In the genomic region with DNA sequence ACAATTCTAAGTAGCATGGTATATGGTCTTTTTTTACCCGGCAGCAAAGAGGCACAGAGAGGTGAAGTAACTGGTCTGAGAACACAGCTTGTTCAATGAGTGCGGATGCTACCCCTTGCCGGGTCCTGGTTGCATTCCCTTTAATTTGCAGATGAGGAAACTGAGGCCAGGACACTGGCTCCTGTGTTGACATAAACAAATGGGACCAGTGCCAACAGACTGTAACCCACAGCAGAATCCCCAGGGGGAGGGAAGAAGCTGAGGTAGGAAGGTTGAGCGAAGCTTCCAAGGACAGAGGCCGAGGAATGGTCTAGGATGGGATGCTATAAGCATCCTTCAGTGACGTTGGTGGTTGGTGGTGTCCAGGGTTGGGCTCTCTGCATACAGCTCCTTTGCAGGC, we compare ENCODE assay signal across 10 mouse cellular contexts. TPM values are rescaled to one million over a fixed set of nuclear protein-coding genes. Genes with fewer than 3 reads are reported as not detected.
DNase-seq lines count a peak whose midpoint lies in the region; ATAC-seq lines count a peak whose summit lies in the region.
"Had no signal": no experiment of that assay in that cellular context is flagged by ENCODE, and none has a peak within 500 bp of the region (broad histone marks: within the 10 kb centered on the region; RNA-seq: fewer than 3 reads in every experiment).

No protein-coding gene starts in this region.

- no peaks in the 10 kb centered on the region for H3K36me3 ChIP-seq in forebrain, embryonic 12.5 days (replicated peaks)
- H3K36me3 ChIP-seq in forebrain, embryonic 10.5 days (replicated peaks), result peaks cover 3% of the 10 kb centered on the region
- peaks cover 17% of the 10 kb centered on the region for H3K36me3 ChIP-seq in megakaryocyte, embryonic 14.5 days (replicated peaks; ENCODE audit: low read length)
- no peaks in the 10 kb centered on the region for H3K36me3 ChIP-seq in limb, embryonic 11.5 days (ENCODE audit: control insufficient read depth, insufficient read depth, low read length)
- H3K36me3 ChIP-seq in neural tube, embryonic 14.5 days (ENCODE audit: control insufficient read depth, insufficient read depth, low read length), result no peaks in the 10 kb centered on the region

- H3K9me3 ChIP-seq in forebrain, embryonic 12.5 days, result no peaks in the 10 kb centered on the region
- H3K9me3 ChIP-seq in forebrain, embryonic 10.5 days, result no peaks in the 10 kb centered on the region
- H3K9me3 ChIP-seq in megakaryocyte, embryonic 14.5 days, result peaks cover 4% of the 10 kb centered on the region; the same call in 1 of the 2 replicates
- no peaks in the 10 kb centered on the region; the same call in 1 of the 2 replicates for H3K9me3 ChIP-seq in limb, embryonic 11.5 days (ENCODE audit: control insufficient read depth, low read length)
- H3K9me3 ChIP-seq in neural tube, embryonic 14.5 days (ENCODE audit: control insufficient read depth, low read length), result no peaks in the 10 kb centered on the region

- no peak for DNase-seq in forebrain, embryonic 10.5 days (ENCODE audit: extremely low spot score, low spot score)
- DNase-seq in limb, embryonic 11.5 days (ENCODE audit: low spot score), result no peak
- no peak for DNase-seq in gastrocnemius, postnatal 25 days
- DNase-seq in spleen, adult 12 weeks (ENCODE audit: low spot score), result no peak
- DNase-seq: right cerebral cortex, postnatal 14 days had no signal

- peak overlapping the region; percentile 31; the same call in 1 of the 2 replicates for H3K4me3 ChIP-seq in forebrain, embryonic 12.5 days (replicated peaks)
- no peak overlapping the region for H3K4me3 ChIP-seq in forebrain, embryonic 10.5 days
- H3K4me3 ChIP-seq in megakaryocyte, embryonic 14.5 days (replicated peaks), result peak overlapping the region; percentile 88
- no peak overlapping the region for H3K4me3 ChIP-seq in limb, embryonic 11.5 days (ENCODE audit: low read depth, low read length)
- H3K4me3 ChIP-seq in neural tube, embryonic 14.5 days (ENCODE audit: low read depth, low read length), result peak overlapping the region; percentile 43

- WGBS in forebrain, embryonic 12.5 days, result 57% methylated on average over 6 of the region's 6 CpGs
- WGBS in forebrain, embryonic 10.5 days, result 49% methylated on average over 6 of the region's 6 CpGs
- 40% methylated on average over 6 of the region's 6 CpGs for WGBS in limb, embryonic 11.5 days
- WGBS in neural tube, embryonic 14.5 days, result 39% methylated on average over 6 of the region's 6 CpGs

- H3K4me1 ChIP-seq in forebrain, embryonic 12.5 days, result peaks cover 13% of the 10 kb centered on the region
- peaks cover 12% of the 10 kb centered on the region for H3K4me1 ChIP-seq in forebrain, embryonic 10.5 days
- peaks cover 65% of the 10 kb centered on the region for H3K4me1 ChIP-seq in megakaryocyte, embryonic 14.5 days
- 0 out of 2 replicates have a peak, but pooled peaks cover 2% of the 10 kb centered on the region for H3K4me1 ChIP-seq in limb, embryonic 11.5 days (ENCODE audit: control insufficient read depth, insufficient read depth, low read length)
- peaks cover 8% of the 10 kb centered on the region; the same call in 1 of the 2 replicates for H3K4me1 ChIP-seq in neural tube, embryonic 14.5 days (ENCODE audit: control insufficient read depth, insufficient read depth, low read length)

- H3K4me2 ChIP-seq in forebrain, embryonic 12.5 days, result peak overlapping the region; percentile 50; the same call in 1 of the 2 replicates
- peak overlapping the region; percentile 51 for H3K4me2 ChIP-seq in limb, embryonic 11.5 days (ENCODE audit: low read depth, severe bottlenecking)
- H3K4me2 ChIP-seq in neural tube, embryonic 14.5 days (ENCODE audit: low read depth, low read length), result peak overlapping the region; percentile 57

- no peak overlapping the region for H3K9ac ChIP-seq in forebrain, embryonic 12.5 days
- H3K9ac ChIP-seq in limb, embryonic 11.5 days (ENCODE audit: low read length), result no peak overlapping the region
- H3K9ac ChIP-seq in neural tube, embryonic 14.5 days (replicated peaks; ENCODE audit: low read depth, low read length), result no peak overlapping the region

- no peak overlapping the region for H3K27ac ChIP-seq in forebrain, embryonic 12.5 days
- H3K27ac ChIP-seq in forebrain, embryonic 10.5 days, result no peak overlapping the region
- H3K27ac ChIP-seq in limb, embryonic 11.5 days (replicated peaks; ENCODE audit: low read depth, low read length), result no peak overlapping the region
- no peak overlapping the region for H3K27ac ChIP-seq in neural tube, embryonic 14.5 days (ENCODE audit: low read depth, low read length)

- peaks cover 48% of the 10 kb centered on the region for H3K27me3 ChIP-seq in forebrain, embryonic 12.5 days
- H3K27me3 ChIP-seq in forebrain, embryonic 10.5 days (ENCODE audit: poor library complexity, severe bottlenecking), result peaks cover 59% of the 10 kb centered on the region
- peaks cover 6% of the 10 kb centered on the region for H3K27me3 ChIP-seq in megakaryocyte, embryonic 14.5 days (replicated peaks)
- peaks cover 24% of the 10 kb centered on the region for H3K27me3 ChIP-seq in limb, embryonic 11.5 days (ENCODE audit: control insufficient read depth, insufficient read depth, low read length)
- 0 out of 2 replicates have a peak, but pooled peaks cover 6% of the 10 kb centered on the region for H3K27me3 ChIP-seq in neural tube, embryonic 14.5 days (ENCODE audit: control insufficient read depth, insufficient read depth, low read length)

- ATAC-seq in forebrain, embryonic 12.5 days (ENCODE audit: low FRiP score), result no peak
- no peak for ATAC-seq in megakaryocyte, adult 5-6 weeks (ENCODE audit: poor library complexity, severe bottlenecking)
- ATAC-seq in limb, embryonic 11.5 days (ENCODE audit: insufficient number of reproducible peaks, low FRiP score, low TSS enrichment, low read depth), result no peak
- ATAC-seq in neural tube, embryonic 14.5 days (ENCODE audit: low read depth), result no peak
- ATAC-seq: inflammation-experienced regulatory T-cells, adult 6 months had no signal

RNA-seq across cellular contexts. Expression of a gene that starts 0.4 kb away (rescaled TPM):
- 3.2 and 4.0 TPM in 2 replicates for polyA plus RNA-seq in forebrain, embryonic 12.5 days (2016; fragmentation: Nextera tagmentation; extraction: Ambion mirVana)
- 2.2 and 3.2 TPM in 2 replicates for polyA plus RNA-seq in forebrain, embryonic 10.5 days (2016; fragmentation: Nextera tagmentation; extraction: Ambion mirVana)
- 4.3 and 4.7 TPM in 2 replicates for polyA plus RNA-seq in megakaryocyte, embryonic 14.5 days (2012; ENCODE audit: insufficient read depth, low replicate concordance)
- 0.68 and 0.91 TPM in 2 replicates for total RNA-seq in megakaryocyte, adult 5-6 weeks (2015)
- total RNA-seq in megakaryocyte, adult 5-6 weeks (2017), result not detected in 2 replicates
- 1.7 and 2.2 TPM in 2 replicates for polyA plus RNA-seq in limb, embryonic 11.5 days (2014; fragmentation: Nextera tagmentation; extraction: Ambion mirVana)
- 39.7 and 66.3 TPM in 2 replicates for polyA plus RNA-seq in neural tube, embryonic 14.5 days (2014; fragmentation: Nextera tagmentation; extraction: Ambion mirVana)
- not detected for total RNA-seq in gastrocnemius, postnatal 25 days (2021)

RNA-seq across cellular contexts. Expression of a gene that starts 5.2 kb away (rescaled TPM):
- 31.3 and 31.6 TPM in 2 replicates for polyA plus RNA-seq in forebrain, embryonic 12.5 days (2016; fragmentation: Nextera tagmentation; extraction: Ambion mirVana)
- 36.9 and 38.1 TPM in 2 replicates for polyA plus RNA-seq in forebrain, embryonic 10.5 days (2016; fragmentation: Nextera tagmentation; extraction: Ambion mirVana)
- 89.8 and 105 TPM in 2 replicates for polyA plus RNA-seq in megakaryocyte, embryonic 14.5 days (2012; ENCODE audit: insufficient read depth, low replicate concordance)
- total RNA-seq in megakaryocyte, adult 5-6 weeks (2015), result 24.8 and 32.0 TPM in 2 replicates
- total RNA-seq in megakaryocyte, adult 5-6 weeks (2017), result 26.7 and 44.6 TPM in 2 replicates
- 30.7 and 31.7 TPM in 2 replicates for polyA plus RNA-seq in limb, embryonic 11.5 days (2014; fragmentation: Nextera tagmentation; extraction: Ambion mirVana)
- 37.1 and 38.3 TPM in 2 replicates for polyA plus RNA-seq in neural tube, embryonic 14.5 days (2014; fragmentation: Nextera tagmentation; extraction: Ambion mirVana)
- total RNA-seq in gastrocnemius, postnatal 25 days (2021), result 1 to 10 TPM; 8.4 to 8.8 TPM

RNA-seq across cellular contexts. Expression of a gene that starts 11.4 kb away (rescaled TPM):
- 1.3 and 1.6 TPM in 2 replicates for polyA plus RNA-seq in forebrain, embryonic 12.5 days (2016; fragmentation: Nextera tagmentation; extraction: Ambion mirVana)
- 0.89 and 1.2 TPM in 2 replicates for polyA plus RNA-seq in forebrain, embryonic 10.5 days (2016; fragmentation: Nextera tagmentation; extraction: Ambion mirVana)
- 4,315 and 7,169 TPM in 2 replicates for polyA plus RNA-seq in megakaryocyte, embryonic 14.5 days (2012; ENCODE audit: insufficient read depth, low replicate concordance)
- 281 and 286 TPM in 2 replicates for total RNA-seq in megakaryocyte, adult 5-6 weeks (2015)
- 42.2 and 47.4 TPM in 2 replicates for total RNA-seq in megakaryocyte, adult 5-6 weeks (2017)
- 1.6 and 1.9 TPM in 2 replicates for polyA plus RNA-seq in limb, embryonic 11.5 days (2014; fragmentation: Nextera tagmentation; extraction: Ambion mirVana)
- 0.42 and 1.1 TPM in 2 replicates for polyA plus RNA-seq in neural tube, embryonic 14.5 days (2014; fragmentation: Nextera tagmentation; extraction: Ambion mirVana)
- total RNA-seq in gastrocnemius, postnatal 25 days (2021), result 1 to 10 TPM; 6.3 to 7.2 TPM

RNA-seq across cellular contexts. Expression of a gene that starts 16.4 kb away (rescaled TPM):
- 49.8 and 51.1 TPM in 2 replicates for polyA plus RNA-seq in forebrain, embryonic 12.5 days (2016; fragmentation: Nextera tagmentation; extraction: Ambion mirVana)
- polyA plus RNA-seq in forebrain, embryonic 10.5 days (2016; fragmentation: Nextera tagmentation; extraction: Ambion mirVana), result 81.0 and 82.1 TPM in 2 replicates
- polyA plus RNA-seq in megakaryocyte, embryonic 14.5 days (2012; ENCODE audit: insufficient read depth, low replicate concordance), result 233 and 501 TPM in 2 replicates
- 31.5 and 33.7 TPM in 2 replicates for total RNA-seq in megakaryocyte, adult 5-6 weeks (2015)
- 19.4 and 20.9 TPM in 2 replicates for total RNA-seq in megakaryocyte, adult 5-6 weeks (2017)
- polyA plus RNA-seq in limb, embryonic 11.5 days (2014; fragmentation: Nextera tagmentation; extraction: Ambion mirVana), result 70.0 and 73.8 TPM in 2 replicates
- polyA plus RNA-seq in neural tube, embryonic 14.5 days (2014; fragmentation: Nextera tagmentation; extraction: Ambion mirVana), result 38.1 and 40.2 TPM in 2 replicates
- total RNA-seq in gastrocnemius, postnatal 25 days (2021), result 10 to 100 TPM; 19.5 to 20.8 TPM

RNA-seq across cellular contexts. Expression of a gene that starts 16.6 kb away (rescaled TPM):
- 36.1 and 38.1 TPM in 2 replicates for polyA plus RNA-seq in forebrain, embryonic 12.5 days (2016; fragmentation: Nextera tagmentation; extraction: Ambion mirVana)
- 42.5 and 44.0 TPM in 2 replicates for polyA plus RNA-seq in forebrain, embryonic 10.5 days (2016; fragmentation: Nextera tagmentation; extraction: Ambion mirVana)
- 31.9 and 39.7 TPM in 2 replicates for polyA plus RNA-seq in megakaryocyte, embryonic 14.5 days (2012; ENCODE audit: insufficient read depth, low replicate concordance)
- 40.4 TPM in 2 replicates for total RNA-seq in megakaryocyte, adult 5-6 weeks (2015)
- total RNA-seq in megakaryocyte, adult 5-6 weeks (2017), result 39.9 and 50.1 TPM in 2 replicates
- 49.3 and 54.7 TPM in 2 replicates for polyA plus RNA-seq in limb, embryonic 11.5 days (2014; fragmentation: Nextera tagmentation; extraction: Ambion mirVana)
- 37.6 and 39.2 TPM in 2 replicates for polyA plus RNA-seq in neural tube, embryonic 14.5 days (2014; fragmentation: Nextera tagmentation; extraction: Ambion mirVana)
- 10 to 100 TPM; 73.7 to 80.6 TPM for total RNA-seq in gastrocnemius, postnatal 25 days (2021)

Comparison
In these comparisons a context has a peak if more than half of its experiments do, and no peak if none do; other contexts are left out.
1. H3K4me3 ChIP-seq: peak in forebrain, embryonic 12.5 days (single experiment), megakaryocyte, embryonic 14.5 days (single experiment) and neural tube, embryonic 14.5 days (single experiment); none in forebrain, embryonic 10.5 days (single experiment) and limb, embryonic 11.5 days (single experiment).
2. RNA of a gene that starts 11.4 kb away (polyA plus RNA-seq): 4,315 to 7,169 TPM in megakaryocyte, embryonic 14.5 days; 1.6 to 1.9 TPM in limb, embryonic 11.5 days, 1.3 to 1.6 TPM in forebrain, embryonic 12.5 days, 0.89 to 1.2 TPM in forebrain, embryonic 10.5 days and 0.42 to 1.1 TPM in neural tube, embryonic 14.5 days; every median in the first group is over 1,000 times any median in the second.
3. Peak in every context shown above with its lines, with median percentiles within 50 percentile points of each other: H3K4me2 ChIP-seq.